Mouse (Mus musculus): ENCODE measurements around the gene Kat2b. TPM values are rescaled to one million over a fixed set of nuclear protein-coding genes. Genes with fewer than 3 reads are reported as not detected.
"Not testable (repeated sequence)": the region's sequence is repeated elsewhere in the genome, so short reads cannot be mapped to it uniquely, and the experiment has no call there.

Gene Kat2b
- polyA plus RNA-seq, 1 experiment, result 48.5 TPM

- H3K4me3 ChIP-seq (ENCODE audit: insufficient read depth, low read length), result no peak overlapping the region
- no peak for TF ChIP-seq CTCF (IDR thresholded peaks at IDR 0.05; ENCODE audit: low read depth, low read length)
- no peak for TF ChIP-seq POLR2A (IDR thresholded peaks at IDR 0.05; ENCODE audit: borderline replicate concordance, low read depth, low read length)
- peaks cover 28% of the 10 kb centered on the region for H3K4me1 ChIP-seq (ENCODE audit: control insufficient read depth, insufficient read depth, low read length)
- peak overlapping the region; percentile 68 for H3K27ac ChIP-seq (ENCODE audit: insufficient read depth, low read depth, low read length)
These were observed 27.9 kb downstream of the Kat2b start for GRCm38 (mm10) chr17:53594590-53594989.

DNA sequence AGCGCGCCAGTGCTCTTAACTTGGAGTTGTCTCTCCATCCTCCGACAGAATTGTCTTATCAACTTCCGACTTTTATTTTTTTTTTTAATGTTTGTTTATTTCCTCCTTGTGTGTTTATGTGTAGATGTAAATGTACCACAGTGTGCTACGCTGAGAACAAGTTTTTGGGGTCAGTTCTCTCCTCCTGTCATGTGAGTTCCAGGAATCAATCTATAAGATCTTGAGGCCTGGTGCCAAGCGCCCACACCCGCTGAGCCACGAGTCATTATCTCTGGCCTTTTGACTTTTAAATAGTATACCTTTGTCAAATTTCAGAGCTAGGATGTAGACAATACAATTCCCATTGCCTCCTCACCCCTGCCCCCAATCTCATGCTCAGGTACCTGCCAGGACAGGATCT, 28.9 kb downstream of the Kat2b start:
- Histone ChIP-seq H3K27ac (ENCODE audit: insufficient read depth, low read depth, low read length) (peak overlapping the region; percentile 68; the same call in 1 of the 2 replicates), H3K4me3 (ENCODE audit: insufficient read depth, low read length) (no peak overlapping the region), H3K4me1 (ENCODE audit: control insufficient read depth, insufficient read depth, low read length) (peaks cover 28% of the 10 kb centered on the region)
- no peak for TF ChIP-seq CTCF (IDR thresholded peaks at IDR 0.05; ENCODE audit: low read depth, low read length)
- no peak for TF ChIP-seq POLR2A (IDR thresholded peaks at IDR 0.05; ENCODE audit: borderline replicate concordance, low read depth, low read length)

- no peak overlapping the region for H3K27ac ChIP-seq (ENCODE audit: insufficient read depth, low read depth, low read length)
- no peak for TF ChIP-seq CTCF (IDR thresholded peaks at IDR 0.05; ENCODE audit: low read depth, low read length)
- no peak for TF ChIP-seq POLR2A (IDR thresholded peaks at IDR 0.05; ENCODE audit: borderline replicate concordance, low read depth, low read length)
- H3K4me3 ChIP-seq (ENCODE audit: insufficient read depth, low read length), result no peak overlapping the region
- peaks cover 30% of the 10 kb centered on the region for H3K4me1 ChIP-seq (ENCODE audit: control insufficient read depth, insufficient read depth, low read length)
These were observed 29.7 kb downstream of the Kat2b start for GRCm38 (mm10) chr17:53596314-53596882.

GRCm38 (mm10) chr17:53596941-53597790, 30.5 kb downstream of the Kat2b start:
- Histone ChIP-seq H3K4me3 (ENCODE audit: insufficient read depth, low read length) (no peak overlapping the region), H3K27ac (ENCODE audit: insufficient read depth, low read depth, low read length) (no peak overlapping the region), H3K4me1 (ENCODE audit: control insufficient read depth, insufficient read depth, low read length) (peaks cover 30% of the 10 kb centered on the region)
- TF ChIP-seq POLR2A (IDR thresholded peaks at IDR 0.05; ENCODE audit: borderline replicate concordance, low read depth, low read length), result no peak
- TF ChIP-seq CTCF (IDR thresholded peaks at IDR 0.05; ENCODE audit: low read depth, low read length), result no peak

- Histone ChIP-seq H3K27ac (ENCODE audit: insufficient read depth, low read depth, low read length) (no peak overlapping the region), H3K4me1 (ENCODE audit: control insufficient read depth, insufficient read depth, low read length) (peaks cover 27% of the 10 kb centered on the region), H3K4me3 (ENCODE audit: insufficient read depth, low read length) (no peak overlapping the region)
- TF ChIP-seq CTCF (IDR thresholded peaks at IDR 0.05; ENCODE audit: low read depth, low read length) (no peak), POLR2A (IDR thresholded peaks at IDR 0.05; ENCODE audit: borderline replicate concordance, low read depth, low read length) (no peak)
These were observed 31.9 kb downstream of the Kat2b start for GRCm38 (mm10) chr17:53598571-53598970.

GRCm38 (mm10) chr17:53603236-53603635, 36.6 kb downstream of the Kat2b start:
- H3K4me1 ChIP-seq (ENCODE audit: control insufficient read depth, insufficient read depth, low read length); H3K27ac ChIP-seq (ENCODE audit: insufficient read depth, low read depth, low read length); H3K4me3 ChIP-seq (ENCODE audit: insufficient read depth, low read length): not testable (repeated sequence)

DNA sequence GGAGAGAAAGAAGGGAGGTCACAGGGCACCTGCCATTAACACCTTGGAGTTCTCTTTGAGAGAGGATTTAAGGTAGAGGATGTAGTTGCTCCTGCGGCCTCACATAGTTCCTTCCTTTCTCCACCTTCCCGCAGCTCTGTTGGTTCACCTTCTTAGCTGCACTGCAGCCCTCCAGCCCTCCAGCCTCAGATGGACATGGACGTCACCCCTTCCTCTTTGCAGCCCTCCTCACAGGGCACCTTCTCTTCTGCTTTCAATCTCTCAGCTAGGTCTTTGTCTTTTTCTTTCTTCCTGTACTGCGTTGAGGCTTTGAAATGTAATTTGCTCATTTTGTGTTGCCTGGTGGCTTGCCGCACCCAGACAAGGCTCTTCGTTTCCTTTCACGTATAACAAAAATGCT, 39.4 kb downstream of the Kat2b start:
- not testable (repeated sequence) for H3K4me3 ChIP-seq (ENCODE audit: insufficient read depth, low read length); H3K27ac ChIP-seq (ENCODE audit: insufficient read depth, low read depth, low read length); H3K4me1 ChIP-seq (ENCODE audit: control insufficient read depth, insufficient read depth, low read length)

DNA sequence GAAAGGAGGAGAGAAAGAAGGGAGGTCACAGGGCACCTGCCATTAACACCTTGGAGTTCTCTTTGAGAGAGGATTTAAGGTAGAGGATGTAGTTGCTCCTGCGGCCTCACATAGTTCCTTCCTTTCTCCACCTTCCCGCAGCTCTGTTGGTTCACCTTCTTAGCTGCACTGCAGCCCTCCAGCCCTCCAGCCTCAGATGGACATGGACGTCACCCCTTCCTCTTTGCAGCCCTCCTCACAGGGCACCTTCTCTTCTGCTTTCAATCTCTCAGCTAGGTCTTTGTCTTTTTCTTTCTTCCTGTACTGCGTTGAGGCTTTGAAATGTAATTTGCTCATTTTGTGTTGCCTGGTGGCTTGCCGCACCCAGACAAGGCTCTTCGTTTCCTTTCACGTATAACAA, 42.3 kb downstream of the Kat2b start:
- H3K27ac ChIP-seq (ENCODE audit: insufficient read depth, low read depth, low read length); H3K4me3 ChIP-seq (ENCODE audit: insufficient read depth, low read length): not testable (repeated sequence)

GRCm38 (mm10) chr17:53617295-53617957, 50.8 kb downstream of the Kat2b start:
- Histone ChIP-seq H3K4me1 (ENCODE audit: control insufficient read depth, insufficient read depth, low read length) (no peaks in the 10 kb centered on the region), H3K4me3 (ENCODE audit: insufficient read depth, low read length) (no peak overlapping the region), H3K27ac (ENCODE audit: insufficient read depth, low read depth, low read length) (no peak overlapping the region)
- TF ChIP-seq POLR2A (IDR thresholded peaks at IDR 0.05; ENCODE audit: borderline replicate concordance, low read depth, low read length), result no peak
- TF ChIP-seq CTCF (IDR thresholded peaks at IDR 0.05; ENCODE audit: low read depth, low read length), result no peak

More for the DNA sequence above, 42.3 kb downstream of the Kat2b start:
- H3K4me1 ChIP-seq (ENCODE audit: control insufficient read depth, insufficient read depth, low read length), result not testable (repeated sequence)

DNA sequence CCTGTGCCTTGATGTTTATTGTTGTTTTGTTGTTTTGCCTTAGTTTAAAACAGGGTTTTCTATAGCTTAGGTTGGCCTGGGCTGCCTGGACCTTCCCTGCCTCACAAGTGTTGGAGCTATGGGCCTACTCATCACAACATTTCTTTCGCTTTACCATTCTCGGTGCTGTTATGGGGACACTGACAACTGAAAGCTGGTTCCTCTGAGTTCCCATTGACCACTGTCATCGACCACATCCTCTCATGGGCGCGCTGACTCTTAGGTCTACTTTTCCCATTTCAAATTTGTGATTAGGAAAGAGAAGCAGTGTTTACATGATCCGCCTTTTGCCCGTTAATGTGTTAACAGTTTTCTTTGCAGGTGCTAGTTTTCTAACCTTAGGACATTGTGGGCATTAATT, 51.7 kb downstream of the Kat2b start:
- H3K27ac ChIP-seq (ENCODE audit: insufficient read depth, low read depth, low read length), result no peak overlapping the region
- TF ChIP-seq POLR2A (IDR thresholded peaks at IDR 0.05; ENCODE audit: borderline replicate concordance, low read depth, low read length) (no peak), CTCF (IDR thresholded peaks at IDR 0.05; ENCODE audit: low read depth, low read length) (no peak)
- no peak overlapping the region for H3K4me3 ChIP-seq (ENCODE audit: insufficient read depth, low read length)
- no peaks in the 10 kb centered on the region for H3K4me1 ChIP-seq (ENCODE audit: control insufficient read depth, insufficient read depth, low read length)

All from bone marrow macrophage, adult 2 months (primary cell).